Mouse (Mus musculus) kidney, adult 18-20 months (tissue): Measurements from ENCODE around the gene Gm10840.
"Not testable (repeated sequence)": the region's sequence is repeated elsewhere in the genome, so short reads cannot be mapped to it uniquely, and the experiment has no call there.

Experiments used
- DNase-seq: peaks from one replicate; pipeline ENCODE4 v3.0.0; 2021

The Gm10840 gene

DNA sequence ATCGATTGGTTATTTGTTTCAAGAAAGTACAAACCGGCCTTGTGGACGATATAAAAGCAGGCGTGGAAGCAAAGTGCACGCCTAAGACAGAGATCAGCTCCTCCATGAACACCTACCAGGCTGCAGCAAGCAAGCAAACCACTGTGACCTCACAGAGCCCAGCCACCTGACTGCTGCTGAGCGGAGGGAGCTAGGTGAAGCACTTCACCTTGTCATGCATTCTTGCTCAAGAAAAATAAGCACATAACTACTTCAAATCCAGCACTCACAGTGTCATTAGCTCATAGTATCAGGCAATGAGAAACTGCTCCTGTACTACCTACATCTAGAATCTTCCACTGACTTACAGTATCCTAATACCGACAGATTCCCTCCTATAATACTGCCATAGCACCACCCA lies 39.3 kb downstream of the Gm10840 start:
- DNase-seq, result not testable (repeated sequence)

DNA sequence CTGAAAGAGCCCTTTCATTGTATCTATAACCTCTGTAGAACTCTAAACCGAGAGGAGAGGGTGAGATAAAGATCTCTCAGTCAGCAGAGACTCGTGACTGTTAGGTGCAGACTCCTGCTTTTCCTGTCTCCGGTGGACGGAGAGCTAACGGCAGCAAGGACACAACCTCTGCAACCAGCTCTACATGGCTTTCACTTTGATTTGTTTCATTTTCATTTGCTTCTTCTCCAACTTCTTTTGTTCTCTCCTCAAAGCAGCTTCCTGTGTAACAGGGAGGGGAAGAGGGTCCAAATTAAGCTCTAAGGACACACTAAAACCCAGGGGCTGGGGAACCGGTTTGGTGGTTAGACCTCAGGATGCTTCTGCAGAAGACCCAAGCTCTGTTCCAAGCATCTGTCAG lies 40.1 kb downstream of the Gm10840 start:
- no peak for DNase-seq

DNA sequence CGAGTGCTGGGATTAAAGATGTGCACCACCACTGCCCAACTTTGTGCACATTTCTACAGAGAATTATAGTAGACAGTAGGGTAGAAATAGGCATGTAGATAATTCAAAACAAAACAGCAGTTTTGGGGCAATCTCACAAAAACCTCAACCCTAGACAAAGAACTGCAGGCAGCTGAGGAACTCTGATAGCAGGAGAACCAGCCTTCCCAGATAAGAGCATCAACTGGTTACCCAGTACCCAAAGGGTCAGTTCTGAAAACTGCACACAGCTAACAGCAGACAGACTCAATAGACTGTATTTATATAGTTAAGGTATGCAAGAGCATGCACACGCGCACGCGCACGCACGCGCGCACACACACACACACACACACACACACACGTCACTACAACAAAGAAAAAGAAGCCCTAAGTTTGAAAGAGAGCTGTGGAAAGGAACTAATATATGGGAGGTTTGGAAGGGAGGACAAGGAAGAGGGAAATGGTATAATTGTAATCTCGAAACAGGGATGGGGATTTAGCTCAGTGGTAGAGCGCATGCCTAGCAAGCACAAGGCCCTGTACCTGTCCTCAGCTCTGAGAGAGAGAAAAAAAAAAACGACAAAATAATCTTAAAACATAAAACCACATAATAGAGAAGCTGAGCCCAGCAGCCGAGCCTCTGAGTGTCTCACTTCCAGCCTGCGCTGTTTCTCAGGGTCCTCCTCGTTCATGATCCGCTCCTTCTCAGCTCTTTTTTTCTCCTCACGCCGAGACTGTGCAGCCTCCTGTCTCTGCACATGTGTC lies 40.9 kb downstream of the Gm10840 start:
- no peak for DNase-seq

DNA sequence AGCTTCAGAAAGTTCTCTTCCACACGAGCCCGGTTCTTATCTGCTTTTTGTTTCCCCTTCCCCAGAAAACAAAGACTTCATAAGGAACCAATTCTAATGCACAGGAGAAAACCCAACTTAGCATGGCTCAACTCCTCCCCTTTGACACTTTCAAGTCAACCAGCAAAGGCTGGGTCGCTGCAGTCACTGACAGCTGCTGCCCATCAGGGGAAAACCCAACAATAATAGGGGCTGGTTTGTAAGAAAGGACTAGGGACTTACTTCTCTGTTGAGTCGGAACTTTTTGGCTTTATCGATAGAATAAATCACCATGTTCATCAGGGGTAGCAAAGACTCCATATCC lies 41.4 kb downstream of the Gm10840 start, which contains the start of gene Strada:
TSS of gene Strada (minus strand) at position 46 of the 343 bp plus-strand sequence.
- no peak for DNase-seq
